Mouse (Mus musculus) testis, adult 2 months (tissue): ENCODE measurements at regions not wholly inside any gene's neighbourhood (a gene's known extent, or its start where the extent isn't known, plus 50 kb on each side); places are given as distances from the start of the nearest gene placed in this dataset.

Experiments
- CTCF ChIP-seq: fragments of 200-500 bp; IDR thresholded peaks from 2 replicates; pipeline ENCODE4 v1.5.1; 2012; ENCODE audit warnings: low read depth, mild to moderate bottlenecking, inconsistent platforms, low read length, moderate library complexity; ENCODE audit not compliant: control insufficient read depth, insufficient read depth, insufficient replicate concordance
- POLR2A ChIP-seq: fragments of 200-500 bp; IDR thresholded peaks from 2 replicates; pipeline ENCODE4 v1.6.1; 2012; ENCODE audit warnings: low read depth, mild to moderate bottlenecking, inconsistent platforms, low read length, moderate library complexity; ENCODE audit not compliant: control insufficient read depth

GRCm38 (mm10) chr1:194108132-194108531 lies 509.9 kb upstream of the Plxna2 start:
- TF ChIP-seq CTCF (no peak), POLR2A (no peak)
